Mouse (Mus musculus): ENCODE data around the gene Olfr1373.

DNA sequence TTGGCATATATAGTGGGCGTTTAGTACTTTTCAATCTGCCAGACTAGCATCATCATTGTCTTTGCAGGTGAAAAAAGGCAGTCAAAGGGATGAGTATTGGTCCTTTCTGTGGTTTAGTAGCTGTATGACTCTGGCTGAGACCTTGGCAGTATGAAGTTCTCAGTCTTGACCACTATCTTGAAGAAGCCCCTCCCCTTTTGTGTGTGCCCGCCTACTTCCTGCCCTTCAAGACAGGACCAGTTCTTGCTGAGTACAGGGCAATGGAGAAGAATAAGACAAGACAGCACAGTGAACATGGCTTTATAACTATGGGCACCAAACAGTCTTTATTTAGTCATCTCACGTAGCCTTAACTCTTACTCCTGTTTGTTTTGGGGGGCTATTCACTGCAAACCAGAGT is 48.3 kb downstream of the Olfr1373 start:
- TF ChIP-seq CTCF (IDR thresholded peaks at IDR 0.05; ENCODE audit: low read depth) (no peak), EP300 (optimal IDR thresholded peaks at IDR 0.05) (no peak)

Data from stomach, postnatal 0 days (tissue).